Mouse (Mus musculus) myocyte (in vitro differentiated cells): ENCODE measurements around the gene Polr2b. TPM values are rescaled to one million over a fixed set of nuclear protein-coding genes. Genes with fewer than 3 reads are reported as not detected.

Experiments used
- H3K27me3 ChIP-seq: one replicate; pipeline ENCODE4 v1.6.1; 2011; ENCODE audit not compliant: control insufficient read depth, insufficient read depth, insufficient read length
- H3K36me3 ChIP-seq: one replicate; pipeline ENCODE4 v1.6.1; 2011; ENCODE audit not compliant: control insufficient read depth, insufficient read depth
- H3K4me2 ChIP-seq: one replicate; pipeline ENCODE4 v1.6.1; 2011; ENCODE audit warnings: low read depth, control low read depth
- H3K4me3 ChIP-seq: one replicate; pipeline ENCODE4 v1.5.1; 2011; ENCODE audit warnings: mild to moderate bottlenecking, control low read depth, moderate library complexity
- H3K79me2 ChIP-seq: one replicate; pipeline ENCODE4 v1.6.1; 2011; ENCODE audit not compliant: control insufficient read depth, insufficient read depth
- H3ac ChIP-seq: one replicate; pipeline ENCODE4 v1.6.1; 2011; ENCODE audit not compliant: control insufficient read depth, insufficient read length
- E2F4 ChIP-seq: IDR thresholded peaks from one replicate; pipeline ENCODE4 v1.6.1; 2011; ENCODE audit warnings: mild to moderate bottlenecking, control low read depth, moderate library complexity; ENCODE audit not compliant: insufficient read depth
- MAX ChIP-seq: IDR thresholded peaks from one replicate; pipeline ENCODE4 v1.6.1; 2011; ENCODE audit warnings: low read depth, mild to moderate bottlenecking, control low read depth
- MYOD1 ChIP-seq, 3 experiments: IDR thresholded peaks; one replicate each; pipeline ENCODE4 v1.6.1; 2011; ENCODE audit warnings: control low read depth in 2 of 3, low read depth in 2 of 3, mild to moderate bottlenecking in 2 of 3, moderate library complexity in 1 of 3; ENCODE audit not compliant: insufficient read length in 2 of 3, control insufficient read depth in 1 of 3
- MYOG ChIP-seq, 3 experiments: IDR thresholded peaks; one replicate each; pipeline ENCODE4 v1.6.1; 2011; ENCODE audit warnings: control low read depth in 2 of 3, low read depth in 2 of 3, mild to moderate bottlenecking in 2 of 3; ENCODE audit not compliant: insufficient read length in 2 of 3, control insufficient read depth in 1 of 3, insufficient read depth in 1 of 3
- POLR2A ChIP-seq: IDR thresholded peaks from one replicate; pipeline ENCODE4 v1.6.1; 2011; ENCODE audit warnings: low read depth, mild to moderate bottlenecking, control low read depth, moderate library complexity; ENCODE audit not compliant: insufficient read length
- POLR2AphosphoS2 ChIP-seq: IDR thresholded peaks from one replicate; pipeline ENCODE4 v1.6.1; 2011; ENCODE audit warnings: low read depth, control low read depth; ENCODE audit not compliant: insufficient read length
- REST ChIP-seq: IDR thresholded peaks from one replicate; pipeline ENCODE4 v1.6.1; 2011; ENCODE audit warnings: mild to moderate bottlenecking, control low read depth, moderate library complexity; ENCODE audit not compliant: insufficient read depth, insufficient read length
- SRF ChIP-seq: IDR thresholded peaks from one replicate; pipeline ENCODE4 v1.6.1; 2011; ENCODE audit warnings: low read depth; ENCODE audit not compliant: control insufficient read depth, insufficient read length
- TCF12 ChIP-seq: IDR thresholded peaks from one replicate; pipeline ENCODE4 v1.6.1; 2011; ENCODE audit warnings: mild to moderate bottlenecking, control low read depth; ENCODE audit not compliant: poor library complexity, insufficient read depth, severe bottlenecking
- TCF3 ChIP-seq: IDR thresholded peaks from one replicate; pipeline ENCODE4 v1.6.1; 2011; ENCODE audit warnings: low read depth, control low read depth; ENCODE audit not compliant: insufficient read length
- USF1 ChIP-seq: IDR thresholded peaks from one replicate; pipeline ENCODE4 v1.6.1; 2011; ENCODE audit warnings: low read depth, mild to moderate bottlenecking, control low read depth, moderate library complexity
- polyA plus RNA-seq: library from polyadenylated mRNA; unstranded; fragments of >200 nt; fragmentation: generic; extraction: Trizol; gene quantifications from one replicate; pipeline ENCODE4 v1.2.1, GENCODE M21; 2012; ENCODE audit warnings: missing spikeins

The Polr2b gene
- polyA plus RNA-seq, 1 experiment, result 19.5 TPM

GRCm38 (mm10) chr5:77379434-77380135 is 69.6 kb downstream of the Polr2b start:
- TF ChIP-seq E2F4 (no peak), MYOD1 (IDR thresholded peaks at IDR 0.05; ENCODE audit: control insufficient read depth in 1 of 3, insufficient read length in 2 of 3, low read depth in 2 of 3) (no peak), POLR2A (no peak), TCF12 (no peak), REST (no peak), MYOG (IDR thresholded peaks at IDR 0.05; ENCODE audit: control insufficient read depth in 1 of 3, insufficient read depth in 1 of 3, insufficient read length in 2 of 3, low read depth in 2 of 3) (no peak), MAX (no peak), SRF (no peak), TCF3 (no peak), POLR2AphosphoS2 (no peak), USF1 (no peak)

GRCm38 (mm10) chr5:77380321-77380901 is 70.5 kb downstream of the Polr2b start:
- no peak overlapping the region for H3K4me2 ChIP-seq
- no peaks in the 10 kb centered on the region for H3K27me3 ChIP-seq
- no peak overlapping the region for H3ac ChIP-seq
- H3K79me2 ChIP-seq, result peaks cover 12% of the 10 kb centered on the region
- no peak overlapping the region for H3K4me3 ChIP-seq
- H3K36me3 ChIP-seq, result no peaks in the 10 kb centered on the region
- no peak for TF ChIP-seq E2F4
- TF ChIP-seq MAX, result no peak
- no peak for TF ChIP-seq REST
- no peak for TF ChIP-seq TCF12
- no peak for TF ChIP-seq SRF
- TF ChIP-seq POLR2AphosphoS2, result no peak
- no peak for TF ChIP-seq POLR2A

More at GRCm38 (mm10) chr5:77379434-77380135, 69.6 kb downstream of the Polr2b start:
- H3K79me2 ChIP-seq, result peaks cover 12% of the 10 kb centered on the region
- no peak overlapping the region for H3K4me2 ChIP-seq
- no peak overlapping the region for H3K4me3 ChIP-seq
- H3K27me3 ChIP-seq, result no peaks in the 10 kb centered on the region
- no peak overlapping the region for H3ac ChIP-seq
- H3K36me3 ChIP-seq, result no peaks in the 10 kb centered on the region

GRCm38 (mm10) chr5:77381283-77381682 is 71.3 kb downstream of the Polr2b start:
- Histone ChIP-seq H3ac (no peak overlapping the region), H3K4me2 (no peak overlapping the region), H3K36me3 (no peaks in the 10 kb centered on the region), H3K4me3 (no peak overlapping the region), H3K79me2 (peaks cover 12% of the 10 kb centered on the region), H3K27me3 (no peaks in the 10 kb centered on the region)
- no peak for TF ChIP-seq E2F4
- TF ChIP-seq REST, result no peak
- TF ChIP-seq MYOG (IDR thresholded peaks at IDR 0.05; ENCODE audit: control insufficient read depth in 1 of 3, insufficient read depth in 1 of 3, insufficient read length in 2 of 3, low read depth in 2 of 3), result no peak
- TF ChIP-seq SRF, result no peak
- no peak for TF ChIP-seq MAX
- no peak for TF ChIP-seq POLR2A
- no peak for TF ChIP-seq POLR2AphosphoS2

GRCm38 (mm10) chr5:77381686-77382085 is 71.7 kb downstream of the Polr2b start:
- no peaks in the 10 kb centered on the region for H3K27me3 ChIP-seq
- H3K79me2 ChIP-seq, result peaks cover 12% of the 10 kb centered on the region
- no peak overlapping the region for H3ac ChIP-seq
- H3K4me3 ChIP-seq, result no peak overlapping the region
- no peak overlapping the region for H3K4me2 ChIP-seq
- TF ChIP-seq SRF, result no peak
- TF ChIP-seq TCF3, result no peak
- TF ChIP-seq E2F4, result no peak
- no peak for TF ChIP-seq MAX
- TF ChIP-seq POLR2AphosphoS2, result no peak
- TF ChIP-seq MYOD1 (IDR thresholded peaks at IDR 0.05; ENCODE audit: control insufficient read depth in 1 of 3, insufficient read length in 2 of 3, low read depth in 2 of 3), result no peak
- TF ChIP-seq USF1, result no peak
- H3K36me3 ChIP-seq, result no peaks in the 10 kb centered on the region

- H3K27me3 ChIP-seq, result no peaks in the 10 kb centered on the region
- H3K36me3 ChIP-seq, result no peaks in the 10 kb centered on the region
- no peak overlapping the region for H3K4me2 ChIP-seq
- no peak overlapping the region for H3K4me3 ChIP-seq
- peaks cover 5% of the 10 kb centered on the region for H3K79me2 ChIP-seq
- no peak for TF ChIP-seq MYOD1 (IDR thresholded peaks at IDR 0.05; ENCODE audit: control insufficient read depth in 1 of 3, insufficient read length in 2 of 3, low read depth in 2 of 3)
- TF ChIP-seq SRF, result no peak
- TF ChIP-seq E2F4, result no peak
- TF ChIP-seq TCF3, result no peak
- H3ac ChIP-seq, result no peak overlapping the region
Measured at GRCm38 (mm10) chr5:77383799-77384554, 74.0 kb downstream of the Polr2b start.
